Mouse (Mus musculus): ENCODE measurements at regions not wholly inside any gene's neighbourhood (a gene's known extent, or its start where the extent isn't known, plus 50 kb on each side); places are given as distances from the start of the nearest gene placed in this dataset.

DNA sequence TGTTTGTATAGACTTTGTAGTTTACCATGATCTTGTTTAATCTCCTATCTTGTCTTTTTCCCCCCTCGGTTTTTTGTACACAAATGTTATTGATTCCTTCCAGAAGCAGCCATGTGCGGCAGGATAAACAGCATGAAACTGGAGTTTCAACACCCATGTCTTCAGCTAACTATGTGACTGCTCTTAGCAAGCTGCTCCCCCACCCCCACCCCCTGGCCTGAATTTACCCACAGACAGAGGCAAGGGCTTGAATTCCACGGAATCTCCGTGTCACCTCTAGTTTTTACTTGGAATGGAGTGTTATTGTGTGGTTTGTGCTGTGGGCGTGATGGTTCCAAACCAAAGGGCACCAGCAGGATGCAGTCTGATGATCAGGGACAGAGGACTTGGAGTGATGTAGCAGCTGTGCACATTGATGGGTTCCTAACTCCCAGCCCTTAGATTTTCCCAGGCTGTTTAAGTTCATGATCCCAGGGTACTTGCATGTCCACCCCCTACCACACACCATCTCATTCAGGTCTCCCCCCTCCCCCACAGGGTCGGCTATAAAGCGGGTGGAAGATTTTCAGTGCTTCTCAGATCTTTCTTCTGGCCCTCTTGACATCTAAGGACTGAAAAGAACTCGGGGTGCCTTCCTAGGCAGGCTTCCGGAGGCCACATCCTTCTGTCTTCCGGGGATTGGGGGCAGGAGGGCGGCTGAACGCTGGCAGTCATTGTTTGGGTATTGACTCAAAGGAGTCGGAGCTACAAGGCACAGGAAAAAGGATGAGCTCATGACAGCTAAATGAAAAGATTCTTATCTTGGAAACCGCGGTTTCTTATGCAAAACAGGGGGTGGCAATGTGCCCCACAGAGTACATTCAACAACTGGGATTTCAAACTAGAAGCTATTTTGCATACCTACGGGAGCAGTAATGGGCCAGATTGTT lies 146.3 kb upstream of the Tex13c2 start:
- TF ChIP-seq CTCF (IDR thresholded peaks at IDR 0.05): no peak
- TF ChIP-seq EP300 (IDR thresholded peaks at IDR 0.05; ENCODE audit: insufficient read depth, low read depth, low read length): no peak

Measured in heart, adult 2 months (tissue).